Mouse (Mus musculus): ENCODE measurements around the gene Coro7.

Coro7 gene

DNA sequence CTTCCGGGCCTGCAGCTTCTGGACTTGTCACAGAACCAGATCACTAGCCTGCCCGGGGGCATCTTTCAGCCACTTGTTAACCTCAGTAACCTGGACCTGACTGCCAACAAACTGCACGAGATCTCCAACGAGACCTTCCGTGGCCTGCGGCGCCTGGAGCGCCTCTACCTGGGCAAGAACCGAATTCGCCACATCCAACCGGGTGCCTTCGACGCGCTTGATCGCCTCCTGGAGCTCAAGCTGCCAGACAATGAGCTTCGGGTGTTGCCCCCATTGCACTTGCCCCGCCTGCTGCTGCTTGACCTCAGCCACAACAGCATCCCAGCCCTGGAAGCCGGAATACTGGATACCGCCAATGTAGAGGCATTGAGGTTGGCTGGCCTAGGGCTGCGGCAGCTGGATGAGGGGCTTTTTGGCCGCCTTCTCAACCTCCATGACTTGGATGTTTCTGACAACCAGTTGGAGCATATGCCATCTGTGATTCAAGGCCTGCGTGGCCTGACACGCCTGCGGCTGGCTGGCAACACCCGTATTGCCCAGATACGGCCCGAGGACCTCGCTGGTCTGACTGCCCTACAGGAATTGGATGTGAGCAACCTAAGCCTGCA lies 31.1 kb downstream of the Coro7 start:
- no peak for DNase-seq (ENCODE audit: low read depth)

DNA sequence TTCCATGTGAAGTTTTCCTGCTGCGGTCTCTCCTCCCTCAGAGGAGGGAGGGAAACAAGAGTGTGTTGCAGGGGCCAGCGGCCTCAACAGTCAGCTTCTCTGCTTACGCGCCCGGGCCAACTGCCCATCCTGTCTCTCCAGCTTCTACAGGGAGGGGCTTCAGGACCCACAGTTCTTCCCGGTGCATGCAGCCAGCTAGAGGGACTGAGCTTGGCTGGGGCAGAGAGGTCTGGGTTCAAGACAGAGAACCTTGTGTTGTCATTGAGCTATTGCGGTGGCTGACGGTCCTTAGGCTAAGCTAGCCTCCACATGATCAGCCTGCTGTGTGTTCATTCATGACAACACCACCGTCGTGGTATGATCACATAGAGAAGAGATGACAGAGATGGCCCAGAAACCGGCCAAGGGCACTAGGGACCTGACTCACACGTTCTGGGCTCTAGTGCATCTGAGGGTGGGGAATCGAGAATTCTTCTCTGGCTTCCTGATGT lies 31.9 kb downstream of the Coro7 start:
- DNase-seq (ENCODE audit: low read depth), result no peak

DNA sequence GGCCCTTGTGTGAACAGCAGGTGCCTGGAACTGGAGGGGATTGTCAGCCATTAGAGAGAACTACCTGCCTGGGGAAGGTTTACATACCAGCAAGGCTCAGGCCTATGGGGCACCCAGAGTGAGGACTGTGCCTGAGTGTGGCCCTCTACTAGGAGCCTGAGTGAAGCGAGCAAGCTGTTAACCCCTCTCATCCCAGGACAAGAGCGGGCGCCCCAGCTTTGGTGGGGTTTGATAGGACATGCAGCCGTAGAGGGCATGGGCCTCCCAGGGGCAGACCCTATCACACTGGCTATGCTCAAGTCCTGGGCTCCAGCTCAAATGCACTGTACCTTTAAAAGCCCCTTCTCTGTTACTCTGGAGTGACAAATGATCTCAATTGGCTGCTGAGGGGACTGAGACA lies 32.7 kb downstream of the Coro7 start:
- no peak for DNase-seq (ENCODE audit: low read depth)

DNA sequence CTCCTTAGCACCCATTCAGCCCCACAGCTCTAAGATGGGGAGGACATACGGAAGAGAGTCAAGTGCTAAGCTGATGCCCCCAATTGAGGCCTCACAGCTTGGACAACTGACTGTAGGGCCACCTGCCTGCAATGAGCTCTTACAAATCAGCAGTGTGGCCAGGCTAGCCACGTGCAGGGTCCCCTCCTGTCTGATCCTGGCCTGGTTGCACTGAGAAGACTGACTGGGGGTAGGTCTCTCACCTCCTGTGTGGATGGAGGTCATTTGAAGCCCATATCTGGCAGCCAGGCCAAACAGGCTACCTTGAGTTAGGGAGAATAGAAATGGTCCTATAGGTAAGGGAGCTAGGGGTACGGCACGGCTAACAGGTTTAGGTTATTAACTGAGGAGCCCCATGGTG lies 33.7 kb downstream of the Coro7 start:
- no peak for DNase-seq (ENCODE audit: low read depth)

DNA sequence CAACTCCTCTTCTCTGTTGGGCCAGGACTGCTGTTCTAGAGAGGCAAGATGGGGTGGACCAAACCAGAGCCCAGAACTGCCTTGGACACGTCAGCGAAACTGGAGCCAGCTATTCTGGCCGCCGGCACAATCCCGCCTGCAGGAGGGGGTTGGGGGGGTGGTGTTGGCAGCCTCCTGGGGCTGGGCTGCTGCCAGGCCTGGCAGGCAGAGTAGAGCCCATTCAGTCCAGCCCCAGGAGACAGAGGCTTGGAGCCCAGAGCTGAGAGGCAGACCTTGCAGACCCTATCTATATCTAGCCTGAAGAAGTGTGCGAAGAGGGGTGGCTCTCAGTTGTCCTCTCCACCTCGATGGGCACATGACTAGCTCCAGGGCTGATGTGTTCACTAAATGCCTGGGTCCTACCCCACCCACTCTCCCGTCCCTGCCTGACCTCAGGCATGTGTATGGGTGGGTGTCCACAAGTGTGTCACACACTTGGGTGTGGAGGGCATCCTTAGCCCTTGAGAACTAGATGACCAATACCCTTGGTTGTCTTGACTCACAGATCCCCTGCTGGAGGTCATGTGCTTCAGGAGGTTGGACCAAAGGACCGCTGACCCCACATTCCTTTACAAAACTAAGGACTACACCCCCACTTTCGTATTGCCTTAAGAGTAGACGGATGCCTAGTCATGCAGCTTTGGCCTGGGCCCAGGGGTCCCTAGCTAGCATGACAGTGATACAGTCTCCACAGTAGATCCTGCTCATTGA lies 35.7 kb downstream of the Coro7 start:
- no peak for DNase-seq (ENCODE audit: low read depth)

DNA sequence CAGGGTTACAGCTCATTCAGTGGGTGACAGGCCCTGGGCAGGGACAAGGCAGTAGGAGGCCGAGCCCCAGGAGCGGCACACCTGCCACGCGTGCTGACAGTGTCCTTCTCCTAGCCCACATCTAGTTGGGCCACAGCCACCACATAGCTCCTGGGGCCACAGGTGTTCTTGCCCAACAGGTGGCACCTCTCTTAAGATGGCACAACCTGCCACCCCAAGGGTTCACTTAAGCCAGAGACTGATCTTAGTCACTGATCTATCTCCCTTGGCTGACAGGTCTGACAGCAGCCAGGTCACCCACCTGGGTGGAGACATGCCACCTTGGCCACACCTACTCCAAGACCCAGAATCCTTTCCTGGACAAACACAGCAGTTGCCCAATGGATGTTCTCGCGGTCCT lies 36.6 kb downstream of the Coro7 start:
- DNase-seq (ENCODE audit: low read depth), result no peak

DNA sequence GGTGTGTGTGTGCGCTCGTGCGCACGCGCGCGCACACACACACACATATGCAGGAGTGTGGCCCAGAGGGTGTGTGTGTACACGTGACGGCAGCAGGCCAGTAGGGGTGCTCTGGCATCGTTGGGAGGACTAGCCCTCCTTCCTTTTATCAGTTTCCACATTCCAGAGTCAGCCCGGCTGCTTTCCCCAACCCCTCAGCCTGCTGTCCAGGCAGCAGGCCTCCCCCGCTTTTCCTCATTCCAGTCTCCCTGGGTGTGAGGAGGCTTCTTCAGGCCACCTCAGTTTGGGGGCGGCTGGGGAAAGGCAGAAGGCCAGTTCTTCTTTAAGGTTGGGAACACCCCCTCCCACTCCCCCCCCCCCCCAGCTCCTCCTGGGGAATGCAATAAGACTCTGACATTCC lies 37.4 kb downstream of the Coro7 start:
- no peak for DNase-seq (ENCODE audit: low read depth)

DNA sequence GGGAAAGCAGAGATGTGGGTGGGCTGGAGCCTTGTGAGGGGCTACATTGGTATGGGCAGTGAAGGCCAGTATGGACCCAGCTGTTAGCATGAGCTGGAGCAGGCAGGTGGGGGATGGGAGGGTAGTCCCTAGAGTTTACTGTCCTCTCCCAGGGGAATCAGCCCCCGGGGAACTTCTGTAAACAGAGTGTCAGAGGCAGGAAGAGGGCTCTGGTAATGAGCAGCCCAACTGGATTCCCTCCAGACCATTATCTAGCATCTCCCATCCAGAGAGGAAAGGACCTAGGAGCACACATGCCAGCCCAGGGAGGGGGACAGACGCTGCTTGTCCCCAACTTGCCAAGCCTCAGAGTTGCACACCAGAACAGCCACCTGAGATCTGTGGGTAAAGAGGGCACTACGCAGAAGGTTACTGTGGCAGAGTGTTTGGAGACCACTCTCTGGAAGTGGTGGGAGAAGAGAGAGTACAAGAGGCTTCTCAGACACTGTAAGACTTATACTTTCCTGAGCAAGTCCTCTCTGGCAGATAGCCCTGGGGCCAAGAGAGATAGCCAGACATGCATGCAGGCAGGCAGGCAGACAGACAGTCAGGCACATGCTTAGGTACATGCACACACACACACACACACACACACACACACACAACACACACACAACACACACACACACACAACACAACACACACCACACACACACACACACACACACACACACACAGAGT lies 38.3 kb downstream of the Coro7 start:
- no peak for DNase-seq (ENCODE audit: low read depth)

DNA sequence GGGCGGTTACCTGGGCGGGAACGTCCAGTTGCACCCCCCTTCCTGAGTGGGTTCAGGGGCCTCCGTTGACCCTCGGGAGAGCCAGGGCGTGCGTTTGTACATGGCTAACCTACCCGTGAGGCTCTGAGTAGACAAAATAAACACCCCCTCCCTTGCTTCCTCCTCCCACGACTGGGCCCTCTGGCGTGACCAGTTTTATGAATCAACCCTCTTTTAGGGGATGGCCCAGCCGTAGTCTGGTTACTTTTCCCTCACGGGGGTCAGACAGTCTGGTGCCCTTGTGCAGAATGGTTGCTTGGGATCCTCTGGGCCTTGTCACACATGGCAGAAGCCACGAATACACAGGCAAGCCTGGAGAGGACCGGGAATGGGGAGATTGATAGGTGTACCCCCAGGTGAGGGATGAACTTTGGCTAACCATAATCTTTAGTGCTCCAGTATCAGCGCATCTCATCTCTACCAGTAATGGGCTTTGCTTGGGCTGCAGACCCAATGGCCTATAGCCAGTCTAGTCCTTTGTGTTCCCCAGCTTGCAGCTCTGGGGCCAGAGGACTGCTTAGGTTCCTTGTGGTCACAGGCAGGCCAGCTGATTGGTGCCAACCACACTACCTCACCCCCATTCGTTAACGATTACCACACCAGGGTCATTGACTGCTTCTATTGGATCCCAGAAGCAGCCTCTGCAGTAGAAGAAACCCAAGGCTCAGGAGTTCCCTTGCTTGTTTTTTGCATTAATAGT lies 39.1 kb downstream of the Coro7 start:
- DNase-seq (ENCODE audit: low read depth), result no peak

DNA sequence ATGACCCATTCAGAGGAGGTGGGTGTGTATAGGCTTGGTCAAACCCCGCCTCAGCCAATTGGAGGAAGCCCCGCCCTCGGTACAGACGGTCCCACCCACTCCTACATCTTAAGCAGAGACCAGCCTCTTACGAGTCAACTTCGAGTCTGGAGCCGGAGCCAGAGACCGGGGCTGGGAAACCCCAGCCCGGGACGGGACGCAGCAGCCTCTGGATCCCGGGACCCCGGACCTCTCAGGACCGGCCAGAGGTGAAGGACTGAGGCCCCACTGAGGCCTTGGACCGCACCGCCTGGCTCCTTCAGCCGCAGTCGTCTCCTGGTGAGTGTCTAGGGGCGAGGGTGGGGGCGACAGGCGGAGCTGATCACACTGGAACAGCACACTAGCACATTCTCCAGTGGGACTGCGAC lies 39.7 kb downstream of the Coro7 start, which contains the start of the genes Vasn and Dnaja3:
Gene Vasn (plus strand): TSS at position 111 of the 407 bp plus-strand sequence.
Gene Dnaja3 (plus strand): TSS at position 159 of the 407 bp plus-strand sequence.
- DNase-seq (ENCODE audit: low read depth), result peak; percentile 21

DNA sequence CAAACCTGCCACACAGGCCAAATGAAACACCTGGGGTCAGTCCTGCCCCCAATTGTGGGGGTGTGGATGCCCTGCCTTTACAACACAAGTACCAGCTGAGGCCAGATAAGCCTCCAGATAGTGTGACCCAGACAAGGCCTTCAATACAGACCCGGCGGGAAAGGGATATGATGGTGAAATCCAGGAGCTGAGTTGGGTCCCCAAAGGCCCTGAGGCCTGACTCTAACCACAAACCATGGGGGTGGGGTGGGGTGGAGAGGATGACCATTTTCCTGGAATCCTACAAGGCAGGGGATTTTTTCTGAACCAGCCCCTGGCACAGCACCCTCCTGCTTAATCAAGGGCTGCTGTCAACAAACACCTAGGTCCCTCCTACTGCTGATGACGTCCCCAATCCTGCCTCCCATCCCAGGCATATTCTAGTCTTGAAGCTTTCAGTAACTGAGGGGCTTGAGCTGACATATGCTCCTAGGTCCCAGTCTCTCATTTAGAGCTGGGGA lies 40.6 kb downstream of the Coro7 start:
- no peak for DNase-seq (ENCODE audit: low read depth)

DNA sequence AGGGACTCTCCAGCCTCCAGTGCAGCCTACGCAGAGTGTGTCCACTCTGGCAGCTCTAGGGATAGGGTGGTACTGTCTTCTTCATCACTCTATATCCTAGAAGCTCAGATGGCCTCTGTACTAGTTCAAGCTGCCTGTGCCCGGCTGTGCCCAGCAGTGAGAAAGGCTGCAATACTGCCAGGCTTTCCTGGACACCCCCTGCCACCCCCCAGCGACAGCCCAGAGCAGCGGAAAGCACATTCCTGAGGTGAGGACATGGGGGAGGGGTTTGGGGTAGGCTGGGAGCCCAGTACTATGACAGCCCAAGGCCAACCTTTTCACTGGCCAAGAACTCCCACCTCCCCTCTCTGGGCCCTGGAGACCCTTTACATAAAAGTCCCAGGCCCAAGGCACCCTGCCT lies 43.8 kb downstream of the Coro7 start:
- DNase-seq (ENCODE audit: low read depth), result no peak

DNA sequence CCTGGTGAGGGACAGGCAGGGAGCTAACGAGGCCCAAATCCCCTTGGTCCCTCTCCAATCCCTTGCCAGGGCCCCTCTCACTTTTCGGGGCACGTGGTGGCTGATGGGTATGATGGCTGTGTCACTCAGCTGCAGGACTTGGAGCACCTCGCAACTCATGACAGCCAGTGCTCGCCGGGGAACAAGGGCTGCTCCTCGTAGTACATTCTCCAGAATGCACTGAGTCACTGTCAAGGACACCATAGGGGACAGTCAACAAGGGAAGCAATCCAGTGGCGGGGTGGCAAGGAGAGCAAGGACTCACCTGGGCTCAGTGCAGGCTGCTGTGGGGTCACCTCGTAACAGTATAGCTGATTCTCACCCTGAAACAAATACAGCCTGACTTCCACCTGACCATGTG lies 44.9 kb downstream of the Coro7 start:
- DNase-seq (ENCODE audit: low read depth), result no peak

DNA sequence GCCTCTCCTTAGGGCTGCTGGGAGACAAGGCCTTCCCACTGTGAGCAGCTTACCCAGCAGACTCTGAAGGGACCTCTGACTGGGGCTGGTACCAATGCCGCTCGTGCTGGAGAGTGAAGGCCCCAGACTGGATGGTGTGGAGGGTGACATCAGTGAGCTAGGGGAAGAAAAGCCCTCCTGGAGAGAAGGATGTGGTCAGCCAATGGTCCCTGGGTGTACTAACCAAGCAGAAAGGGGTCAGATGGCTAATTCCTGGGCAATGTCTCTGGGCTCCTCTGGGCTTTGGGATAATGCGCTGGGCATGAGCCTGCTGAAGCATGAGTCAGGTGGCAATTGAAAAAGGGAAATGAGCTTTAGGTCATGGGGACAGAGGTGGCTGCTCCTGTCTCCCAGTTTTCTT lies 45.9 kb downstream of the Coro7 start:
- DNase-seq (ENCODE audit: low read depth), result no peak

DNA sequence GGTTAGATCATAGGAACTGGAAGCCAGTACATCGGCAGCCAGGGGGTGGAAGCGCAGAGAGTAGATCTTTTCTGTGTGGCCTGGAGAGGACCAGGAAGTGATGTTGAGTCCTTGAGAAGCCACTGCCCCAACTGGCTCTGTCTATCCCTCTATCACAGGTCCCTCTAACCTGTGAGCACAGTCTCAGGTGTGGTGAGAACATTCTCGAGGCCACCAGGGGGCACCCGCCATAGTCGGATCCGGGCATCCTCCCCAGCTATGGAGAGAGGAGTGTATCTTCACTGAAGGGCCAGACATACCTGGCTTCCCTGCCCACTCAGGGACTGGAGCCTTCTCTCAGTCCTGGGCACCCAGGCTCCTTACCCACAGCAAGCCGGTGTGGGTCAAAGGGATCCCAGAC lies 47.5 kb downstream of the Coro7 start:
- no peak for DNase-seq (ENCODE audit: low read depth)

DNA sequence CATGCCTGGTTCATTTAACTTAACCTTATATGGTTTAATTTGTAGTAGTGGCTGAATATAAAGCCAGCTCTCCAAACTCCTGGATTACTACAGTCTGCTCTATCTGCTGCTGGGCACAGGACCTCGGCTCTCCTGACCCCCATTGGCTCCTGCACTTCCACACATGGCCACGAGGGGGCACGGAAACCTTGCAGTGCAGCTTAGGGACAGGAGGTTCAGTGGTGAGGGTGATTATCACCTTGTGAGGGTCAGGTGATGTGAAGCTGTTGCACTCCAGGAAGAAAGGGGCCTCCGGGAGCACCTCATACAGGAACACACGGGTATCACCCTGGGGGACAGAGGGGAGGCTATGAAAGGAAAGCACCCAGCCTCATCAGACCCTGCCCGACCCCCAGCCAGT lies 49.6 kb downstream of the Coro7 start:
- peak; percentile 86 for DNase-seq (ENCODE audit: low read depth)

DNA sequence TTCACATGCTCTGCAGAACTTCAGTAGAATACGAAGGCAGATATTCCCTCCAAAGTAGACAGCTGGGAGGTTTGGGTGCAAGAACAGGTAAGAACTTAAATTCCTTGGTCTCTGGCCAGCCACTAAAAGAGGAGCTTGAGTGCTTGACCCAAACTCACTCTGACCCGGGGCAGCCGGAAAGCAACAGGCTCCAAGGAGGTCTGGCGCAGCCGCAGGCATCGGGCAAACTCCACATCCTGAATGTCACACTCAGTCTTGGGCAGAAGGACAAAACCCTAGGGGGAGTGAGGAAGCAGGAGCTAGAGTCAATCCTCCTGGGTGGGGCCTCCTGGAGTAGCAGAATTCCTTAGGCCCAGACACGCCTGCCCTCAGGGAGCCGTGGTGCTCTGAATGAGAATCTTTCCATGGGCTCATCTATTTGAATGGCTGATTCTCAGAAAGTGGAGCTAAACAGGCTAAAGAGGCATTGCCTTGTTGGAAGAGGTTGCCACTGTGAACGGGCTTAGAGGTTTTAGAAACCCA lies 50.6 kb downstream of the Coro7 start:
- DNase-seq (ENCODE audit: low read depth), result no peak

DNA sequence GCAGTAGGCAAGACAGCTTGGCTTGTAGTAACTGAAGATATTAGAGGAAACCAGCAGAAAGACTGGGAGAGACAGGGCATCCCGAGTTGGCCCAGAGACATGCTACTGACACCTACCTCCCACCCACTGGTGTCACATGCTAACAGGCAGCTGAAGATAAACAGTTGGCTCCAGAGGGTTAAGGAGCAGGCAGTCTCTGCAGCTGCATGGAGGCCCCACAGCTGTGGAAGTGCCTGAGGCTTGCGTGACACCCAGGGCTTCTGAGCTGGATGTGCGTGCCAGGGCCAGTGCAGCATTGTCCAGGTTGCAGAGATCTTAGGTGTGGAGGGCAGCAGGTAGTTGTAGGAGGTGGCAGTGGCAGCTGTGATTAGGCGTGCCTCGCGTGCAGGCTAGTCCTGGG lies 52.5 kb downstream of the Coro7 start:
- no peak for DNase-seq (ENCODE audit: low read depth)

DNA sequence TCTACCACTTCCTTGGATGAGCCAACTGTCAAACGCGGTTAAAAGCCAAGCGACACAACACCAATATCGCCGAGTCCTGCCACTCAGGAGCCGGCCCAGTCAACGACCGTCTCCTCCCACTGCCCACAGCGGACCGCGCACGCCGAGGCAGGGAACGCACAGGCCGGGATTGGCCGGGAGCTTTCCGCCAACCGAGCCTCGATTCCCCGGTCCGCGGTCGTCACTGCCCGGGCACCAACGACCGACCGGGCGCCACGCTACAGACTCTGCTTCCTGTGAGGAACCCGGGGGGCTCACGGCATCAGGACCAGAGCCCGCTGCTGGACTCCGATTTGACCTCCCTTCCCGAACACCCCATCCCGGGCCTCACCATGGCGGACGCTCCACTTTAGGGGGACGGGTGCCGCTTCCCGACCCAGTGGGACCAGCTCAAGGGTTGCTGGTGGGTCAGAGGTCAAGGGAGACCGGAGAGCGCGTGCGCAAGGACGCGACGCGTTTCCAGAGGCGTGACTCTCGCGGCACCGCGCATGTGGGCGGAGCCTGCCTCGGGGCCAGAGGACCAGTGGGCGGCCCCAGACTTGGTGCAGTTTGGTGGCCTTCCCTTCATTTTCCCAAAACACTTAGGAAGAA lies 55.0 kb downstream of the Coro7 start, which contains the start of gene Pam16:
Gene Pam16 (minus strand): TSS at position 508 of the 630 bp plus-strand sequence.
- peak; percentile 94 for DNase-seq (ENCODE audit: low read depth)

DNA sequence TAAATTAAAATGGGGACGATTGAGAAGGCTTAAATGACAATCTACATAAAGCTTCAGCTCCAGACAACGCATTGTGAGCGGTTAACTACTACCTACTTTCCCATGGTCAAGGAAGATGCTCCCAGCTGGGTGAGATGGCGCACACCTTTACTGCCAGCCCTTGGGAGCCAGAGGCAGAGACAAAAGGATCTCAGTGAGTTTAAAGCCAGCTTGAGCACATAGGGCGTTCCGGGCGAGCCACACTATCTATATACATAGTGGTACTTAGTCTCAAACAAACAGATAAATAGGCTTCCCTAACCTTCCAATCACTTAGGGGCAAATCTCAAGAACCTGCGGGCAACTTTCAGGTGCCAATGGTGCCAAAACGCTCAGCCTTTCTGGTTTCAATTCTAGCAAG lies 55.5 kb downstream of the Coro7 start:
- no peak for DNase-seq (ENCODE audit: low read depth)

DNA sequence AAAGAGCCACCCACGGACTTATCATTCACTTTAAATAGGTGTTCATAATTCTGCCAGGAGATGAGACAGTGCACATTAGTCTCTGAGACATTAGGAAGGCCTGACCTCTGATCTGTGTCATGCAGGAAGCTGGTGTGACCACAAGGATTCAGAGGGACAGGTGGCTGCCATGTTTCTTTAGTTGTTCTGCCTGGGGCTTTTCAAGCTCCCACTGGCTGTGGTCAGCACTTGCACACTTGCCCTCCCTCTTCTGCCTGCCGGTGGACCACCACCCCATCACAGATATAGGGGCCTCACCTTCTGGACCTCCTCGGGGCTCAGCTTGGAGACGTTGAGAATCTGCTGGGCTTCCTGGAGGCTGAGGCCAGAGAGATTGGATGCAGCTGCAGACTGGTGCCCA lies 62.7 kb downstream of the Coro7 start:
- no peak for DNase-seq (ENCODE audit: low read depth)
